Mouse (Mus musculus): ENCODE data around the gene Ddx20.
A peak's percentile ranks its signal among the peaks of the same experiment; 100 is the strongest.

The Ddx20 gene

GRCm38 (mm10) chr3:105665105-105665765 is 22.1 kb downstream of the Ddx20 start:
- DNase-seq: no peak

- DNase-seq: no peak
These were observed 24.3 kb downstream of the Ddx20 start for GRCm38 (mm10) chr3:105663043-105663442.

- no peak for DNase-seq
These were observed 26.8 kb downstream of the Ddx20 start for GRCm38 (mm10) chr3:105660530-105660929.

GRCm38 (mm10) chr3:105655031-105655585 is 32.3 kb downstream of the Ddx20 start:
- no peak for DNase-seq

GRCm38 (mm10) chr3:105653544-105654380 is 33.6 kb downstream of the Ddx20 start:
- DNase-seq: peak; percentile 69

- no peak for DNase-seq
These were observed 38.3 kb downstream of the Ddx20 start for GRCm38 (mm10) chr3:105648889-105649567.

GRCm38 (mm10) chr3:105643566-105643965 is 43.8 kb downstream of the Ddx20 start:
- DNase-seq: peak; percentile 86 to 87

- peak; percentile 65 to 69 for DNase-seq
These were observed 45.2 kb downstream of the Ddx20 start for GRCm38 (mm10) chr3:105642186-105642585.

GRCm38 (mm10) chr3:105633021-105633420 is 54.4 kb downstream of the Ddx20 start:
- no peak for DNase-seq

GRCm38 (mm10) chr3:105632296-105632695 is 55.1 kb downstream of the Ddx20 start:
- DNase-seq: no peak

Measured in cerebellum, postnatal 36 days (tissue).